Mouse (Mus musculus) common myeloid progenitor, adult 5-6 weeks (primary cell): ENCODE data around the gene Zbtb11. TPM values are rescaled to one million over a fixed set of nuclear protein-coding genes. Genes with fewer than 3 reads are reported as not detected.
A peak's percentile ranks its signal among the peaks of the same experiment; 100 is the strongest.
"Not testable (repeated sequence)": the region's sequence is repeated elsewhere in the genome, so short reads cannot be mapped to it uniquely, and the experiment has no call there.

ENCODE experiments used
- ATAC-seq: replicated peaks from 2 replicates; pipeline ENCODE4 v1.8.0; 2016; ENCODE audit warnings: low read depth, mild to moderate bottlenecking, moderate TSS enrichment, inconsistent platforms; ENCODE audit not compliant: poor library complexity, severe bottlenecking
- total RNA-seq: library from RNA; stranded (forward); fragments of 200-1000, 187-1606 nt; gene quantifications from 2 replicates; pipeline ENCODE4 v1.2.3, GENCODE M21; 2017

The Zbtb11 gene
- total RNA-seq, 1 experiment from 2014 or later: 49.9 TPM

GRCm38 (mm10) chr16:56034566-56034965 lies 60.9 kb downstream of the Zbtb11 start:
- ATAC-seq: no peak

- ATAC-seq: no peak
Measured at GRCm38 (mm10) chr16:56036501-56036900, 62.8 kb downstream of the Zbtb11 start.

GRCm38 (mm10) chr16:56037138-56038010 lies 63.7 kb downstream of the Zbtb11 start, which contains the start of gene Trmt10c:
TSS of gene Trmt10c (minus strand) at chr16:56037819.
- ATAC-seq: peak; percentile 98

GRCm38 (mm10) chr16:56038090-56038489 lies 64.4 kb downstream of the Zbtb11 start:
- ATAC-seq: 0 out of 2 replicates have a peak, but pooled peaks have one; percentile 4

GRCm38 (mm10) chr16:56048038-56048437 lies 74.4 kb downstream of the Zbtb11 start, which contains the start of gene Senp7:
TSS of gene Senp7 (plus strand) at chr16:56048338.
- ATAC-seq: not testable (repeated sequence)

GRCm38 (mm10) chr16:56055911-56056310 lies 82.2 kb downstream of the Zbtb11 start:
- no peak for ATAC-seq

GRCm38 (mm10) chr16:56056944-56057590 lies 83.4 kb downstream of the Zbtb11 start:
- ATAC-seq: no peak

GRCm38 (mm10) chr16:56058151-56058550 lies 84.5 kb downstream of the Zbtb11 start:
- no peak for ATAC-seq

Other genes with a start within 250 kb of the Zbtb11 start
- 25.9 and 26.7 TPM in 2 replicates for gene Nfkbiz, start 135.0 kb upstream of the Zbtb11 start, total RNA-seq
- gene Nxpe3, start 78.6 kb upstream of the Zbtb11 start, total RNA-seq: 10.1 and 15.5 TPM in 2 replicates
- 20.2 and 24.9 TPM in 2 replicates for gene Cep97, start 39.0 kb upstream of the Zbtb11 start, total RNA-seq
- 1,507 and 2,166 TPM in 2 replicates for gene Rpl24, start 7.6 kb upstream of the Zbtb11 start, total RNA-seq
- gene Pcnp, start 55.9 kb downstream of the Zbtb11 start, total RNA-seq: 116 and 120 TPM in 2 replicates
- 50.0 and 58.0 TPM in 2 replicates for gene Trmt10c, start 63.9 kb downstream of the Zbtb11 start, total RNA-seq
- gene Senp7, start 74.5 kb downstream of the Zbtb11 start, total RNA-seq: 26.1 and 29.4 TPM in 2 replicates
- gene Impg2, start 230.4 kb downstream of the Zbtb11 start, total RNA-seq: 0.44 TPM in 1 of 2 replicates, not detected in the other